Mouse (Mus musculus) liver, adult 2 months (tissue): ENCODE results near the gene Knstrn. TPM values are rescaled to one million over a fixed set of nuclear protein-coding genes. Genes with fewer than 3 reads are reported as not detected.
A peak's percentile ranks its signal among the peaks of the same experiment; 100 is the strongest.

Experiments used
- DNase-seq: peaks from one replicate; pipeline ENCODE4 v3.0.0-alpha.2; 2011; ENCODE audit warnings: low read depth, low spot score; ENCODE audit errors: extremely low read depth
- H3K27ac ChIP-seq: fragments of 200-500 bp; replicated peaks from 2 replicates; pipeline ENCODE4 v1.5.1; 2012; ENCODE audit warnings: low read depth, mild to moderate bottlenecking, control low read depth, inconsistent platforms, low read length; ENCODE audit not compliant: insufficient read depth
- H3K27me3 ChIP-seq: fragments of 200-500 bp; 2 replicates; pipeline ENCODE4 v1.6.1; 2012; ENCODE audit warnings: mild to moderate bottlenecking, moderate library complexity, low read length, inconsistent platforms; ENCODE audit not compliant: control insufficient read depth, insufficient read depth
- H3K36me3 ChIP-seq: fragments of 200-500 bp; 2 replicates; pipeline ENCODE4 v1.6.1; 2012; ENCODE audit warnings: low read length, inconsistent platforms; ENCODE audit not compliant: control insufficient read depth, insufficient read depth
- H3K4me1 ChIP-seq: fragments of 200-500 bp; 2 replicates; pipeline ENCODE4 v1.6.1; 2011; ENCODE audit warnings: low read length; ENCODE audit not compliant: control insufficient read depth, insufficient read depth
- H3K4me3 ChIP-seq: fragments of 200-500 bp; 2 replicates; pipeline ENCODE4 v1.5.1; 2011; ENCODE audit warnings: low read depth, mild to moderate bottlenecking, control low read depth, low read length, moderate library complexity; ENCODE audit not compliant: insufficient read depth
- H3K79me2 ChIP-seq: fragments of 200-500 bp; 2 replicates; pipeline ENCODE4 v1.6.1; 2012; ENCODE audit warnings: inconsistent platforms, mild to moderate bottlenecking, low read length, moderate library complexity; ENCODE audit not compliant: control insufficient read depth, insufficient read depth
- H3K9ac ChIP-seq: fragments of 200-500 bp; 2 replicates; pipeline ENCODE4 v1.6.1; 2012; ENCODE audit warnings: low read depth, mild to moderate bottlenecking, control low read depth, inconsistent platforms, low read length
- CTCF ChIP-seq: fragments of 200-500 bp; IDR thresholded peaks from 2 replicates; pipeline ENCODE4 v1.5.1; 2011; ENCODE audit warnings: low read depth, low read length, control low read depth
- POLR2A ChIP-seq: fragments of 200-500 bp; IDR thresholded peaks from 2 replicates; pipeline ENCODE4 v1.6.1; 2011; ENCODE audit warnings: low read length, control low read depth; ENCODE audit not compliant: insufficient read depth; ENCODE audit errors: extremely low read depth
- WGBS: fragments of 180-500 bp; shearing (Covaris S2); methylation state at CpG from one replicate; pipeline ENCODE4 v1.1.7; 2018; 5-methylcytosine and 5-hydroxymethylcytosine counted together
- polyA plus RNA-seq: library from polyadenylated mRNA; depleted of rRNA; stranded (reverse); fragments of >200 nt; gene quantifications from 2 replicates; pipeline ENCODE4 v1.2.3, GENCODE M21; 2012
- total RNA-seq: library from RNA; depleted of rRNA; stranded (reverse); fragments of >200 nt; gene quantifications from 2 replicates; pipeline ENCODE4 v1.2.3, GENCODE M21; 2014

Gene Knstrn
- total and polyA plus RNA-seq, 2 experiments = 0.22 to 0.83 TPM

GRCm38 (mm10) chr2:118882840-118883679, 69.3 kb downstream of the Knstrn start:
- WGBS = 4% methylated on average over 32 of the region's 32 CpGs
- Histone ChIP-seq H3K27me3 (no peaks in the 10 kb centered on the region), H3K79me2 (no peaks in the 10 kb centered on the region), H3K4me3 (peak overlapping the region; percentile 58), H3K4me1 (peaks cover 2% of the 10 kb centered on the region; the same call in 1 of the 2 replicates), H3K9ac (peak overlapping the region; percentile 78), H3K36me3 (peaks cover under 1% of the 10 kb centered on the region; the same call in 1 of the 2 replicates), H3K27ac (no peak overlapping the region)
- DNase-seq = peak; percentile 28
- TF ChIP-seq CTCF (peak; percentile 98), POLR2A (no peak)

GRCm38 (mm10) chr2:118887440-118887839, 73.6 kb downstream of the Knstrn start:
- Histone ChIP-seq H3K79me2 (no peaks in the 10 kb centered on the region), H3K4me1 (peaks cover 2% of the 10 kb centered on the region; the same call in 1 of the 2 replicates), H3K36me3 (no peaks in the 10 kb centered on the region), H3K27me3 (no peaks in the 10 kb centered on the region), H3K4me3 (no peak overlapping the region), H3K27ac (no peak overlapping the region), H3K9ac (no peak overlapping the region)
- 68% methylated on average over 13 of the region's 13 CpGs for WGBS
- DNase-seq = no peak
- TF ChIP-seq CTCF = no peak
- no peak for TF ChIP-seq POLR2A

GRCm38 (mm10) chr2:118887845-118888548, 74.2 kb downstream of the Knstrn start:
- H3K9ac ChIP-seq = no peak overlapping the region
- H3K27me3 ChIP-seq = no peaks in the 10 kb centered on the region
- no peak overlapping the region for H3K4me3 ChIP-seq
- TF ChIP-seq CTCF = no peak
- TF ChIP-seq POLR2A = no peak
- no peaks in the 10 kb centered on the region for H3K79me2 ChIP-seq
- H3K27ac ChIP-seq = no peak overlapping the region
- no peaks in the 10 kb centered on the region for H3K36me3 ChIP-seq
- WGBS = 40% methylated on average over 14 of the region's 14 CpGs
- no peak for DNase-seq
- H3K4me1 ChIP-seq = peaks cover under 1% of the 10 kb centered on the region; the same call in 1 of the 2 replicates

- Histone ChIP-seq H3K27me3 (no peaks in the 10 kb centered on the region), H3K36me3 (no peaks in the 10 kb centered on the region), H3K4me1 (no peaks in the 10 kb centered on the region; the same call in 1 of the 2 replicates), H3K79me2 (no peaks in the 10 kb centered on the region), H3K9ac (no peak overlapping the region), H3K4me3 (no peak overlapping the region), H3K27ac (no peak overlapping the region)
- TF ChIP-seq CTCF = no peak
- no peak for TF ChIP-seq POLR2A
- no peak for DNase-seq
- 88% methylated on average over 4 of the region's 4 CpGs for WGBS
Measured at GRCm38 (mm10) chr2:118891173-118891572, 77.4 kb downstream of the Knstrn start.

GRCm38 (mm10) chr2:118895990-118896913, 82.4 kb downstream of the Knstrn start:
- Histone ChIP-seq H3K4me1 (peaks cover 4% of the 10 kb centered on the region; the same call in 1 of the 2 replicates), H3K9ac (peak overlapping the region; percentile 48), H3K36me3 (no peaks in the 10 kb centered on the region), H3K27ac (no peak overlapping the region), H3K4me3 (peak overlapping the region; percentile 56), H3K27me3 (0 out of 2 replicates have a peak, but pooled peaks cover 9% of the 10 kb centered on the region), H3K79me2 (no peaks in the 10 kb centered on the region)
- DNase-seq = no peak
- TF ChIP-seq POLR2A (no peak), CTCF (no peak)
- WGBS = 5% methylated on average over 38 of the region's 38 CpGs
